In genomic region chr3:58434414-58434813, GRCm38 (mm10) we compare ENCODE assay signal across 28 mouse cellular contexts. TPM values are rescaled to one million over a fixed set of nuclear protein-coding genes. Genes with fewer than 3 reads are reported as not detected.
DNase-seq lines count a peak whose midpoint lies in the region; ATAC-seq and TF ChIP-seq lines count a peak whose summit lies in the region.
"Had no signal": no experiment of that assay in that cellular context is flagged by ENCODE, and none has a peak within 500 bp of the region (broad histone marks: within the 10 kb centered on the region; RNA-seq: fewer than 3 reads in every experiment).

No protein-coding gene starts in this region.

- H3K27ac ChIP-seq in liver, embryonic 12.5 days, result peak overlapping the region; percentile 36; the same call in 1 of the 2 replicates
- no peak overlapping the region for H3K27ac ChIP-seq in liver, embryonic 11.5 days (ENCODE audit: low read depth, low read length)
- H3K27ac ChIP-seq in MEL (ENCODE audit: control insufficient read depth, low read depth, low read length), result no peak overlapping the region
- H3K27ac ChIP-seq in liver, embryonic 16.5 days (ENCODE audit: low read length), result no peak overlapping the region
- H3K27ac ChIP-seq: embryonic facial prominence, embryonic 12.5 days; embryonic facial prominence, embryonic 15.5 days; gastrocnemius, adult 2 months; heart, embryonic 10.5 days; heart, embryonic 13.5 days; hindbrain, embryonic 14.5 days; hindbrain, postnatal 0 days had no signal

- 43% methylated on average over 2 of the region's 2 CpGs for WGBS in liver, embryonic 12.5 days (ENCODE audit: insufficient replicate concordance)
- 69% methylated on average over 2 of the region's 2 CpGs for WGBS in liver, embryonic 11.5 days
- WGBS in liver, embryonic 16.5 days (ENCODE audit: insufficient replicate concordance), result 48% methylated on average over 2 of the region's 2 CpGs

- no peak overlapping the region for H3K4me2 ChIP-seq in liver, embryonic 12.5 days
- no peak overlapping the region for H3K4me2 ChIP-seq in liver, embryonic 11.5 days
- H3K4me2 ChIP-seq in liver, embryonic 16.5 days (ENCODE audit: low read depth, low read length), result no peak overlapping the region
- H3K4me2 ChIP-seq: embryonic facial prominence, embryonic 12.5 days; embryonic facial prominence, embryonic 15.5 days; heart, embryonic 13.5 days; hindbrain, embryonic 14.5 days had no signal

- peak; percentile 84 for ATAC-seq in liver, embryonic 12.5 days
- no peak for ATAC-seq in liver, embryonic 11.5 days (replicated peaks; ENCODE audit: low FRiP score)
- peak; percentile 68 for ATAC-seq in liver, embryonic 16.5 days (ENCODE audit: low read depth)
- no peak for ATAC-seq in CD4-positive, CD25-positive, alpha-beta regulatory T cell, adult 4 months
- ATAC-seq: activated CD4-positive, CD25-positive, alpha-beta regulatory T cell, adult 4 months; forebrain, embryonic 14.5 days; forebrain, postnatal 0 days; hindbrain, postnatal 0 days; inflammation-experienced regulatory T-cells, adult 6 months had no signal

- no peak for TF ChIP-seq RAD21 in MEL (IDR thresholded peaks at IDR 0.05; ENCODE audit: low read depth, low read length)

- TF ChIP-seq CTCF in MEL (IDR thresholded peaks at IDR 0.05 in 2 of 3, conservative IDR thresholded peaks at IDR 0.05 in 1 of 3; ENCODE audit: control insufficient read depth in 1 of 3, insufficient read depth in 1 of 3, low read depth in 2 of 3, low read length in 3 of 3, poor library complexity in 1 of 3, severe bottlenecking in 1 of 3), result no peak

- no peaks in the 10 kb centered on the region for H3K27me3 ChIP-seq in liver, embryonic 12.5 days (replicated peaks)
- no peaks in the 10 kb centered on the region for H3K27me3 ChIP-seq in liver, embryonic 11.5 days (replicated peaks; ENCODE audit: control insufficient read depth, insufficient read depth, low read length)
- no peaks in the 10 kb centered on the region for H3K27me3 ChIP-seq in MEL (ENCODE audit: control insufficient read depth in 1 of 2, insufficient read depth in 2 of 2, low read length in 2 of 2)
- H3K27me3 ChIP-seq in liver, embryonic 16.5 days (ENCODE audit: control insufficient read depth, insufficient read depth, low read depth, low read length), result no peaks in the 10 kb centered on the region
- H3K27me3 ChIP-seq: embryonic facial prominence, embryonic 12.5 days; embryonic facial prominence, embryonic 15.5 days; heart, embryonic 13.5 days had no signal

- no peak overlapping the region for H3K9ac ChIP-seq in liver, embryonic 12.5 days
- no peak overlapping the region for H3K9ac ChIP-seq in liver, embryonic 11.5 days (ENCODE audit: low read depth, low read length)
- H3K9ac ChIP-seq in MEL (ENCODE audit: control insufficient read depth, low read depth, low read length, poor library complexity, severe bottlenecking), result no peak overlapping the region
- H3K9ac ChIP-seq in liver, embryonic 16.5 days (ENCODE audit: low read depth, low read length), result no peak overlapping the region
- H3K9ac ChIP-seq: embryonic facial prominence, embryonic 12.5 days; embryonic facial prominence, embryonic 15.5 days; forebrain, postnatal 0 days; heart, embryonic 13.5 days; hindbrain, embryonic 14.5 days had no signal

- intact Hi-C loops in left cerebral cortex, postnatal 14 days (cut with DNase I), result no loop called here

- TF ChIP-seq EP300 in MEL (IDR thresholded peaks at IDR 0.05; ENCODE audit: low read depth in 1 of 2, low read length in 2 of 2), result peak; percentile 64 to 71; a peak in 3 of 4 replicates

- no peak overlapping the region for H3K4me3 ChIP-seq in liver, embryonic 12.5 days
- H3K4me3 ChIP-seq in liver, embryonic 11.5 days (ENCODE audit: low read depth, low read length), result no peak overlapping the region
- no peak overlapping the region for H3K4me3 ChIP-seq in MEL (ENCODE audit: control insufficient read depth in 1 of 2, insufficient read depth in 1 of 2, low read depth in 2 of 2, low read length in 2 of 2)
- H3K4me3 ChIP-seq in liver, embryonic 16.5 days (ENCODE audit: low read depth, low read length), result no peak overlapping the region
- H3K4me3 ChIP-seq: embryonic facial prominence, embryonic 12.5 days; embryonic facial prominence, embryonic 15.5 days; gastrocnemius, adult 2 months; heart, embryonic 10.5 days; heart, embryonic 13.5 days had no signal

- peaks cover 4% of the 10 kb centered on the region for H3K4me1 ChIP-seq in liver, embryonic 12.5 days
- no peaks in the 10 kb centered on the region for H3K4me1 ChIP-seq in liver, embryonic 11.5 days (replicated peaks; ENCODE audit: control insufficient read depth, insufficient read depth, low read length)
- peaks cover 7 to 14% of the 10 kb centered on the region in 2 experiments for H3K4me1 ChIP-seq in MEL (ENCODE audit: control insufficient read depth in 1 of 2, insufficient read depth in 2 of 2, low read length in 2 of 2)
- H3K4me1 ChIP-seq in liver, embryonic 16.5 days (ENCODE audit: control insufficient read depth, low read depth, low read length), result peaks cover 2% of the 10 kb centered on the region
- H3K4me1 ChIP-seq: embryonic facial prominence, embryonic 12.5 days; embryonic facial prominence, embryonic 15.5 days; heart, embryonic 10.5 days; heart, embryonic 13.5 days had no signal

- no peak for TF ChIP-seq POLR2A in MEL (IDR thresholded peaks at IDR 0.05; ENCODE audit: control insufficient read depth in 1 of 2, insufficient read depth in 1 of 2, low read depth in 1 of 2, low read length in 2 of 2, poor library complexity in 1 of 2)

- H3K79me2 ChIP-seq in MEL (ENCODE audit: control insufficient read depth, insufficient read depth, low read length, poor library complexity), result peaks cover 15% of the 10 kb centered on the region

- peaks cover 9% of the 10 kb centered on the region for H3K36me3 ChIP-seq in liver, embryonic 12.5 days
- peaks cover 6% of the 10 kb centered on the region for H3K36me3 ChIP-seq in liver, embryonic 11.5 days (ENCODE audit: control insufficient read depth, insufficient read depth, low read length)
- peaks cover 7 to 19% of the 10 kb centered on the region in 2 experiments for H3K36me3 ChIP-seq in MEL (ENCODE audit: control insufficient read depth in 1 of 2, insufficient read depth in 2 of 2, low read length in 2 of 2)
- H3K36me3 ChIP-seq in liver, embryonic 16.5 days (ENCODE audit: control insufficient read depth, insufficient read depth), result no peaks in the 10 kb centered on the region
- H3K36me3 ChIP-seq: embryonic facial prominence, embryonic 12.5 days had no signal

- DNase-seq in liver, embryonic 11.5 days (ENCODE audit: low spot score), result no peak
- DNase-seq in 416B (ENCODE audit: low read depth), result peak; percentile 84
- peak; percentile 59 for DNase-seq in MEL (ENCODE audit: low read depth, low spot score)
- no peak for DNase-seq in left cerebral cortex, postnatal 14 days (ENCODE audit: low spot score in 2 of 2)
- DNase-seq: adrenal gland, adult 8-10 months; adrenal gland, postnatal 25 days; cerebellum, adult 11-12 months; cerebellum, adult 8-10 months; cerebellum, postnatal 10 days; cerebellum, postnatal 36 days; forebrain, postnatal 0 days; gastrocnemius, adult 2 months; gastrocnemius, postnatal 14 days; heart, adult 18-20 months; heart, postnatal 14 days; heart, postnatal 4 days had no signal

- no peaks in the 10 kb centered on the region for H3K9me3 ChIP-seq in liver, embryonic 12.5 days (replicated peaks)
- H3K9me3 ChIP-seq in liver, embryonic 11.5 days (ENCODE audit: control insufficient read depth, low read length), result no peaks in the 10 kb centered on the region
- no peaks in the 10 kb centered on the region for H3K9me3 ChIP-seq in MEL (replicated peaks; ENCODE audit: insufficient read depth, low read length)
- H3K9me3 ChIP-seq in liver, embryonic 16.5 days (replicated peaks; ENCODE audit: control insufficient read depth, low read length), result no peaks in the 10 kb centered on the region
- H3K9me3 ChIP-seq: embryonic facial prominence, embryonic 12.5 days; embryonic facial prominence, embryonic 15.5 days; heart, embryonic 10.5 days; heart, embryonic 13.5 days had no signal

TF ChIP-seq in MEL, 35 proteins besides CTCF, POLR2A, EP300 and RAD21:
- TF ChIP-seq USF1 (IDR thresholded peaks at IDR 0.05; ENCODE audit: low read depth, low read length) (no peak), MAFK (IDR thresholded peaks at IDR 0.05; ENCODE audit: borderline replicate concordance, low read depth, low read length) (peak; percentile 42; the same call in 1 of the 2 replicates), ETS1 (IDR thresholded peaks at IDR 0.05; ENCODE audit: low read depth, low read length) (peak; percentile 78), UBTF (IDR thresholded peaks at IDR 0.05; ENCODE audit: borderline replicate concordance, insufficient read depth, low read depth, low read length) (no peak), GATA1 (IDR thresholded peaks at IDR 0.05; ENCODE audit: low read depth, low read length) (peak; percentile 82), SIN3A (IDR thresholded peaks at IDR 0.05; ENCODE audit: low read length) (0 out of 2 replicates have a peak, but pooled peaks have one; percentile 13), TCF12 (IDR thresholded peaks at IDR 0.05; ENCODE audit: low read depth, low read length) (0 out of 2 replicates have a peak, but pooled peaks have one; percentile 40)

RNA-seq across cellular contexts. Expression of gene Tsc22d2, which starts 19.9 kb away (rescaled TPM):
- polyA plus RNA-seq in liver, embryonic 12.5 days (2016; fragmentation: Nextera tagmentation; extraction: Ambion mirVana), result 13.1 and 13.6 TPM in 2 replicates
- polyA plus RNA-seq in liver, embryonic 11.5 days (2014; fragmentation: Nextera tagmentation; extraction: Ambion mirVana), result 10.6 and 10.7 TPM in 2 replicates
- total RNA-seq in MEL (2012; rRNA removed), result 10.7 and 10.9 TPM in 2 replicates
- polyA plus RNA-seq in MEL (2012; ENCODE audit: insufficient read depth in 1 of 2, insufficient read length in 2 of 2, low read depth in 1 of 2, low replicate concordance in 2 of 2, missing spikeins in 1 of 2), result 10 to 100 TPM in 1 of 2 experiments, not detected in 1; 13.3 TPM
- polyA plus RNA-seq in liver, embryonic 16.5 days (2015; fragmentation: Nextera tagmentation; extraction: Ambion mirVana), result 3.7 and 3.8 TPM in 2 replicates
- 10 to 100 TPM; 34.7 to 35.6 TPM for total RNA-seq in left cerebral cortex, postnatal 14 days (2021)
- polyA plus RNA-seq in CD4-positive, CD25-positive, alpha-beta regulatory T cell, adult 4 months (2017; shearing (Covaris generic)), result 10 to 100 TPM in 1 of 2 experiments, 1 to 10 TPM in 1; 9.9 to 16.9 TPM

Comparison
In these comparisons a context has a peak if more than half of its experiments do, and no peak if none do; other contexts are left out.
1. ATAC-seq: peak in liver, embryonic 12.5 days (single experiment) and liver, embryonic 16.5 days (single experiment); none in liver, embryonic 11.5 days (single experiment) and CD4-positive, CD25-positive, alpha-beta regulatory T cell, adult 4 months (single experiment).
2. DNase-seq: peak in 416B (single experiment) and MEL (single experiment); none in liver, embryonic 11.5 days (single experiment) and left cerebral cortex, postnatal 14 days (0 of 2).